Mouse (Mus musculus): ENCODE data around the gene Kcns3. TPM values are rescaled to one million over a fixed set of nuclear protein-coding genes. Genes with fewer than 3 reads are reported as not detected.

Gene Kcns3
- total RNA-seq (2014; rRNA removed) (0.18 TPM in 1 of 2 replicates, not detected in the other), polyA plus RNA-seq (2012; rRNA removed) (0.05 and 0.10 TPM in 2 replicates)

DNA sequence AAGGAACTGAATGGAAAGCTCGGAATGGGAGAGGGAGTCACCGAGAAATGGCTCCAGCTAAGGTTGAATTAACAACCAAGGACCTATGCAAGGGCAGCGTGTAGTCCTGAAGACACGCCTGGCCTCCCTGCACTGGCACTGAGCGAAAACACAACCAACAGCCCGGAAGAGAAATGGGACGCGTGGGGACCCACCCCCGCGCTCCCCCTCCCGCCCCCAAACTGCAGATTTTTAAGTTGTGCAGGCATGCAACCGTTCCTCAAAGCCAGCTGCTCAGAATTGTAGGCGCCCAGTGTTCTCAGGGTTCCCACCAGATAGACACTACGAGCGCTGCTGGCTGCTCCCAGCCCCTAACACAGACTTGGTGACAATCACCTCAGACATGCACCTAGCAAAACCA, at the start of gene Kcns3:
TSS of gene Kcns3 (minus strand) at position 42 of the 400 bp plus-strand sequence.
- peak within 1 kb of the TSS; percentile 41; the same call in 1 of the 2 replicates for H3K9ac ChIP-seq (ENCODE audit: low read depth, low read length)
- no peaks in the 10 kb centered on the region for H3K79me2 ChIP-seq (ENCODE audit: control insufficient read depth, insufficient read depth, low read length)
- H3K4me3 ChIP-seq (ENCODE audit: insufficient read depth, low read depth, low read length) = peak within 1 kb of the TSS; percentile 39
- 33% methylated on average over 15 of the region's 15 CpGs for WGBS
- TF ChIP-seq POLR2A (IDR thresholded peaks at IDR 0.05; ENCODE audit: extremely low read depth, insufficient read depth, low read length) = no peak
- no peaks in the 10 kb centered on the region for H3K36me3 ChIP-seq (ENCODE audit: control insufficient read depth, insufficient read depth, low read length)
- peaks cover 17% of the 10 kb centered on the region; the same call in 1 of the 2 replicates for H3K27me3 ChIP-seq (ENCODE audit: control insufficient read depth, insufficient read depth, low read length)
- H3K27ac ChIP-seq (replicated peaks; ENCODE audit: insufficient read depth, low read depth, low read length) = no peak within 1 kb of the TSS
- no peaks in the 10 kb centered on the region for H3K4me1 ChIP-seq (ENCODE audit: control insufficient read depth, insufficient read depth, low read length)
- DNase-seq (ENCODE audit: extremely low read depth, low read depth, low spot score) = no peak

DNA sequence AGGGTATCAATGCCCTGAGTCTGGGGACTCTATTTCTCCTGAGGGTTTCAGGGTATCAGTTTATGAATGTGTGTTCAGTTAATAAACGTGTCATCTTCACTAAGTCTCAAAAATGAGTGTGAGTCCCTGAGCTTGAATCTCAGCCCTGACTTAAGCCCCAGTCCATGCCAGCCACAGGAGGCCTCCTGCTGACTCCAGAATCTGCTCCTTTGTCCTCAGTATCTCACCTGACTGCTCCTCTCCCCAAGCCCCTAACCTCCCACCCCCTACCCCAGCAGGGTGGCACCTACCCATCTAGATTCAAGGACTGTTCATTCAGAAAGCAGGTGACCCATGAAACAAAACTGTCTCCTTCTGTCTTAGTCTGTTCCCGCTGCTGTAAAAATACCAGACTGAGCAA, 47.7 kb upstream of the Kcns3 start:
- H3K27me3 ChIP-seq (ENCODE audit: control insufficient read depth, insufficient read depth, low read length) = no peaks in the 10 kb centered on the region
- WGBS = 51% methylated on average over 2 of the region's 2 CpGs
- no peaks in the 10 kb centered on the region for H3K36me3 ChIP-seq (ENCODE audit: control insufficient read depth, insufficient read depth, low read length)
- no peaks in the 10 kb centered on the region for H3K79me2 ChIP-seq (ENCODE audit: control insufficient read depth, insufficient read depth, low read length)
- no peak overlapping the region for H3K27ac ChIP-seq (replicated peaks; ENCODE audit: insufficient read depth, low read depth, low read length)
- H3K9ac ChIP-seq (ENCODE audit: low read depth, low read length) = no peak overlapping the region
- no peaks in the 10 kb centered on the region for H3K4me1 ChIP-seq (ENCODE audit: control insufficient read depth, insufficient read depth, low read length)
- no peak overlapping the region for H3K4me3 ChIP-seq (ENCODE audit: insufficient read depth, low read depth, low read length)
- TF ChIP-seq CTCF (IDR thresholded peaks at IDR 0.05; ENCODE audit: low read depth, low read length) (no peak), POLR2A (IDR thresholded peaks at IDR 0.05; ENCODE audit: extremely low read depth, insufficient read depth, low read length) (no peak)
- DNase-seq (ENCODE audit: extremely low read depth, low read depth, low spot score) = no peak

DNA sequence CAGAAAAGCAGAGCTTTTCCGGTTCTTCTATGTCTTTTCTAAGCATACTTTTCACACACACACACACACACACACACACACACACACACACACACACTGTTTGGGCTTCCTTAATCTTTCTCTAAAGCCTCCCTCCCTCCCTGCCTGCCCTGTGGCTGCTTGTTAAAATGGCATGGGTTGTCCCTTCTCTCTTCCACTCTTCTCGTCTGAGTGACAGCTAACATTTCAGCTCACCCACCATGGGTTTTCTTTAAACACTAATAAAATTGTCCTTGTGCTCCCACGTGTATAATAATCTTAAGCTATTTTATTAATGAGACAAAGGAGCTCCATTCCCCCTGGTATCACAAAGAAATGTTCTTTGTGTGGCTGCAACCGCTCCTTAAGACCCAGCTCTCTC, 47.2 kb upstream of the Kcns3 start:
- Histone ChIP-seq H3K4me3 (ENCODE audit: insufficient read depth, low read depth, low read length) (no peak overlapping the region), H3K27ac (replicated peaks; ENCODE audit: insufficient read depth, low read depth, low read length) (no peak overlapping the region), H3K4me1 (ENCODE audit: control insufficient read depth, insufficient read depth, low read length) (no peaks in the 10 kb centered on the region), H3K27me3 (ENCODE audit: control insufficient read depth, insufficient read depth, low read length) (no peaks in the 10 kb centered on the region), H3K9ac (ENCODE audit: low read depth, low read length) (no peak overlapping the region), H3K79me2 (ENCODE audit: control insufficient read depth, insufficient read depth, low read length) (no peaks in the 10 kb centered on the region), H3K36me3 (ENCODE audit: control insufficient read depth, insufficient read depth, low read length) (no peaks in the 10 kb centered on the region)
- 42% methylated on average over 4 of the region's 4 CpGs for WGBS
- no peak for DNase-seq (ENCODE audit: extremely low read depth, low read depth, low spot score)
- TF ChIP-seq CTCF (IDR thresholded peaks at IDR 0.05; ENCODE audit: low read depth, low read length) (no peak), POLR2A (IDR thresholded peaks at IDR 0.05; ENCODE audit: extremely low read depth, insufficient read depth, low read length) (no peak)

DNA sequence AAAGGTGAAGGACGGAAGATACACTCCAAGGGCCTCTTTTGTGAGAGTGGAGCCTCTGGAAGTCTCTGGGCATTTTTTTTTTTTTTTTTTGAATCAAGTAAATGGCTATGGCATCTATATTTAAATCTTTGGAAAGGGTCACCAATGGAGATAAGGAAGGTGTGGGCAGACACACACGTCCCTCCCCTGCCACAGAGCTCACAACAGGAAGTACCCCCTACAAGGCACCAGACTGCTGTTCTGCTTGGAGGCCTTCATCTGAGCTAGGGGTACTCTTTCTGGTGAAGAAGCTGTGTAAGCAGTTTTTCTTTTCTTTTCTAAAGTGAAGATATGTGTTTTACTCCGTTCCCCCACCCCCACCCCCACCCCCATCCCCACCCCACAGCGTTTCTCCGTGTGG, 46.0 kb upstream of the Kcns3 start:
- no peak for DNase-seq (ENCODE audit: extremely low read depth, low read depth, low spot score)
- 44% methylated on average over 5 of the region's 5 CpGs for WGBS
- no peak overlapping the region for H3K27ac ChIP-seq (replicated peaks; ENCODE audit: insufficient read depth, low read depth, low read length)
- no peaks in the 10 kb centered on the region for H3K27me3 ChIP-seq (ENCODE audit: control insufficient read depth, insufficient read depth, low read length)
- no peaks in the 10 kb centered on the region for H3K4me1 ChIP-seq (ENCODE audit: control insufficient read depth, insufficient read depth, low read length)
- TF ChIP-seq POLR2A (IDR thresholded peaks at IDR 0.05; ENCODE audit: extremely low read depth, insufficient read depth, low read length) (no peak), CTCF (IDR thresholded peaks at IDR 0.05; ENCODE audit: low read depth, low read length) (no peak)
- no peak overlapping the region for H3K9ac ChIP-seq (ENCODE audit: low read depth, low read length)
- H3K79me2 ChIP-seq (ENCODE audit: control insufficient read depth, insufficient read depth, low read length) = no peaks in the 10 kb centered on the region
- H3K4me3 ChIP-seq (ENCODE audit: insufficient read depth, low read depth, low read length) = no peak overlapping the region
- no peaks in the 10 kb centered on the region for H3K36me3 ChIP-seq (ENCODE audit: control insufficient read depth, insufficient read depth, low read length)

DNA sequence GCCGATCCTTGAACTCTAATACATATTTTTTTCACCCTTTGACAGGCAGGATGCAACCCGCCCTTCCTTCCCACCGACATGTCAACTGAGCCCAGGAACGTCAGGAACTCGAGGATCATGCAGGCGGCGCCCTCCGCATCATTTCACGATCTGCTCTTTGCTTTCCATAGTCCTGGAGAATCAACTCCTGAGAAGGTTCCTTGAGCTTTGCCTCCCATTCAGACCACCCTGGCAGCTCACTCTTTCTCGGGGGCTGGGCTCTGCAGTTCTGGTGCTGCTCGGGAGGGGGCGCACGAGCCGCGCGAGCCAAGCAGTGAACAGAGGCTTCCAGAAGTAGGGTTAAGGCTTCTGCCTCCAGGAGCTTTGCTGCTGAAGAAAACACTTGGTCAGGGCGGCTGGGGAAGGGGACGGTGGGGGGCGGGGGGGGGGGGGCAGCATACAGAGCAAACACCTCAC, 45.3 kb upstream of the Kcns3 start:
- TF ChIP-seq POLR2A (IDR thresholded peaks at IDR 0.05; ENCODE audit: extremely low read depth, insufficient read depth, low read length) = no peak
- peak; percentile 85 for TF ChIP-seq CTCF (IDR thresholded peaks at IDR 0.05; ENCODE audit: low read depth, low read length)
- Histone ChIP-seq H3K79me2 (ENCODE audit: control insufficient read depth, insufficient read depth, low read length) (no peaks in the 10 kb centered on the region), H3K27me3 (ENCODE audit: control insufficient read depth, insufficient read depth, low read length) (no peaks in the 10 kb centered on the region), H3K36me3 (ENCODE audit: control insufficient read depth, insufficient read depth, low read length) (no peaks in the 10 kb centered on the region), H3K27ac (replicated peaks; ENCODE audit: insufficient read depth, low read depth, low read length) (no peak overlapping the region), H3K4me3 (ENCODE audit: insufficient read depth, low read depth, low read length) (no peak overlapping the region; the same call in 1 of the 2 replicates), H3K9ac (ENCODE audit: low read depth, low read length) (no peak overlapping the region), H3K4me1 (ENCODE audit: control insufficient read depth, insufficient read depth, low read length) (no peaks in the 10 kb centered on the region)
- WGBS = 8% methylated on average over 18 of the region's 19 CpGs
- DNase-seq (ENCODE audit: extremely low read depth, low read depth, low spot score) = no peak

DNA sequence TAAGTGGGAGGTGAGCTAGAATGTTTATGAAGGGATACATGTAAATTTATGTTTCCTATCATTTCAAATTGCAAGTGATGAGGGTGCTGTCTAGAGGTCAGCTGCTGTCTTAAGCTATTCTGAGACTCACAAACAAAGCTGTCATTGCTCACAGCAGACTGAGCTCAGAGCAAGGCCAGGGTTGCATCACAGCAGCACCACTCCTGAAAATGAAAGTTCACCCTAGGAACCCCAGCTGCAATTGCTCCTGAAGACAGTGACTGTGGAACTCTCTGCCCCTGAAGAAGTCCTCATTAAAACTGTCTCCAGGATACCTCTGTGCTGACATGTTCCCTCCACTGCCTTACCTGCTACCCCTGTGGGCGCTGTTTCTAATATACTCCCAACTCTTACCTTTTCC, 44.2 kb upstream of the Kcns3 start:
- no peak overlapping the region for H3K4me3 ChIP-seq (ENCODE audit: insufficient read depth, low read depth, low read length)
- no peaks in the 10 kb centered on the region for H3K4me1 ChIP-seq (ENCODE audit: control insufficient read depth, insufficient read depth, low read length)
- no peak overlapping the region for H3K27ac ChIP-seq (replicated peaks; ENCODE audit: insufficient read depth, low read depth, low read length)
- WGBS = 82% methylated on average over 1 of the region's 1 CpGs
- H3K79me2 ChIP-seq (ENCODE audit: control insufficient read depth, insufficient read depth, low read length) = no peaks in the 10 kb centered on the region
- H3K27me3 ChIP-seq (ENCODE audit: control insufficient read depth, insufficient read depth, low read length) = no peaks in the 10 kb centered on the region
- no peak overlapping the region for H3K9ac ChIP-seq (ENCODE audit: low read depth, low read length)
- no peak for TF ChIP-seq CTCF (IDR thresholded peaks at IDR 0.05; ENCODE audit: low read depth, low read length)
- TF ChIP-seq POLR2A (IDR thresholded peaks at IDR 0.05; ENCODE audit: extremely low read depth, insufficient read depth, low read length) = no peak
- DNase-seq (ENCODE audit: extremely low read depth, low read depth, low spot score) = no peak
- H3K36me3 ChIP-seq (ENCODE audit: control insufficient read depth, insufficient read depth, low read length) = no peaks in the 10 kb centered on the region

All from liver, adult 2 months (tissue).